Mouse (Mus musculus): Measurements from ENCODE around the gene Kcnk2.

Gene Kcnk2

GRCm38 (mm10) chr1:189214477-189214876, 187.6 kb downstream of the Kcnk2 start:
- no peak for DNase-seq

DNA sequence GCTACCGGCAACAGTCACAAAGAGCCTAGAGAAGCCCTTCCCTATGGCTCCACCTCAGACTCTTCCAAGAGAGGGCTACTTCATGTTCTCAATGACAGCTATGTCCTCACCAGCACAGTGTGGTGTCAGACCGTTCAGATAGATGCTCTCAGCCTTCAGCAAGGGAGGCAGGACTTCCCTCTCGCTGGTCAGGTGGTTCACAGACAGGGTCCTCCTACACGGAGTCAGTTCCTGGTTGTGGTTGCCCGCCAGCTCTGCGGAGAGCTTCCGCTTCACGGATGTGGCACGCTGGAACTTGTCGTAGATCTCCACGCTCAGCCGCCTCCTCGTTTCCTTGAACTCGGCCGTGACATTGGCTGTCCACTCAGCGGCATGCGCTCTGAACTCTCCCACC, 192.4 kb downstream of the Kcnk2 start:
- DNase-seq: no peak

DNA sequence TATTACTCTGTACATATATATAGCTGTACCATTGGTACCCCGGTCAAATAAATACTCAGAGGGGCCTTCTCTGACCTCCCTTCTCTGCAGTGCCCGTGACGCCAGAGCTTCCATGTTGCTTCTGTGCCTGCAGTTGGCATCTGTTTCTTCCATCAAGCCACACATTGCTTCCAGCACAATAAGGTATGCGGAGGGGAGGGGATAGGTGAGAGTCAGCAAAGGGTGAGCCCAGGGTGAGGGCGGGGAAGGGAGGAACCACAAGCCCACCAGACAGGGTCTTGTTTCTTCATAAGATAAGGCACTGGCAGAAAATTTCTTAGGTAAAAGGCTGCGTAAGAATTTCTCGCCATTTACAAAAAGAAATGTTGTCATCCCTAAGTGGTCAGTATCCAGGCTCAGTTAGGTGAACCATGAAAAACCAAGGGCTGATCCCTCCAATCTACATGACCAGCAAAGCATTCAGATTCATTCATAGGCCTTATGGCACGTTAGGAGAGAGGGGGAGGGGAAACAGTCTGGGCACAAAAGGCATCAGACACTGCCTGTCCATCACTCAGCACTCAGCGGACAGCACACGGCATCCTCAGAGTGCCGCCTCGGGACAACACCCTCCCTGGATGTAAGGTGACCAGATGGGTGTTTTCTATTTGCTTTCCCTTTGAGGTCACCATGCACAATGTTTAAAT, 192.9 kb downstream of the Kcnk2 start:
- no peak for DNase-seq

DNA sequence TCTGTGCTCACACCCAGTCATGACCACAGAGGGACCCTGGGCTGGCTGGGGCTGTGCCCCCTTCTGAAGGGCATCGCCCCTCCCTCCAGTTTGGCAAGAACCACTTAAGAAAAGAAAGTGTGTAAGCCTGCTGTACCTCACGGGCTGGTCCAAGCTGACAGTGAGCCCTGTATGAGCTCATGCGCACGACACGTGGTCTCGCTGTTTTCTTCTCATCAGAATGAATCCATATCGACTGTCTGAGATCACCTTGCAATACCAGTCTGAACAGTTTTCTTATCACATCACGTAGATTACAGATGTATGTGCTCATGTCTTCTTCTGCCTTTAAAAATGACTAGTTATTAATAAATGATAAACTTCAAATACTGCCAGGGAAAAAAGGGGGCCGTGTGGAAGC, 193.5 kb downstream of the Kcnk2 start:
- no peak for DNase-seq

DNA sequence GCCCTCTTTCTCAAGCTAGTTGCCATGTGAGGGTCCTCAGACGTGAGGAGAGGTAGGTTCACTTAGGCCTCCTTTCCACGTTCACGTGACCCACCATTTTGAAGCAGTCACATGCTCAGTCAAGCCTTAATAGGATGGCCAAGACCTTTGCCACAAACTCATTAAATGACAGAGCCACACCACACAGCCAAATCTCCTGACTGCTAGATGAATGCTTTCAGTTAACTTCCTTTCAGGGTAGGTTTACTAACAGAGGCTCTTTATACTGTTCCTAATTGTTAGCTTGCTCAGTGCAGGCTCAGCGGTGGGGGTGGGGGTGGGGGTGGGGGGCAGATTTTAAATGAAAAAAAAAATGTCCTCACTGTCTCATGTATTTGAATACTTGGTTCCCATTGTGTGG, 206.3 kb downstream of the Kcnk2 start:
- DNase-seq: no peak

DNA sequence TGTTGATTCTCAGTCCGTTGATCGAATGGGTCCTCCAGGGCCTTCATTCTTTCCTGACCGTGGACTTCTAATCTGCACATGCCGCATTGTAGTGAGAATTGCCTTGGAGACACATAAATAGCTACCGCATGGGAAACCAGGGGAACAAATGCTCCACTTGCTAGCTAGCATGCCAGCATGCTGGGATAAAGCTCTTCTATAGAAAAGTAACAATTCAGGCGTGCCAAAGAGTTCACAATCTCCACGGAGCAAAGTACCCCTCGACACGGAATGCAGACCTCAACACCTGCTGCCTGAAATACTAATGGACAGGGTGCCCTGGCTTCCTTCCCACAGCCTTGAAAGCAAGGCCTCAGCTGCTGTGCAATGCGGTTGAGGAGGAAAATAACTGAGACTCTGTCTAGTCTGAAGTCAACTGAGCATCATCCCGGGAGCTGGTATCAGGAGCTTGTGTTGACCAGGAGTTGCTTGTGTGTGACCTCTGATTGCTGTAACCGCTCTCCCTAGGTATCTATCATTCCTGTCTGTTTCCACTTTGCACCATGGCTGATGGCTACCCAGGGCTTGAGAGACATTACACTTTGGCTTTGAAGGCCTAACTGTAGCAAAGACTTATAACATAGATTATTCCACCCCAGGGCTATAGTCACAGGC, 214.2 kb downstream of the Kcnk2 start:
- peak; percentile 5 to 6 for DNase-seq

GRCm38 (mm10) chr1:189185206-189185750, 216.8 kb downstream of the Kcnk2 start:
- no peak for DNase-seq

- no peak for DNase-seq
These were observed 224.3 kb downstream of the Kcnk2 start for GRCm38 (mm10) chr1:189177746-189178145.

- no peak for DNase-seq
These were observed 228.6 kb downstream of the Kcnk2 start for GRCm38 (mm10) chr1:189173479-189173878.

DNA sequence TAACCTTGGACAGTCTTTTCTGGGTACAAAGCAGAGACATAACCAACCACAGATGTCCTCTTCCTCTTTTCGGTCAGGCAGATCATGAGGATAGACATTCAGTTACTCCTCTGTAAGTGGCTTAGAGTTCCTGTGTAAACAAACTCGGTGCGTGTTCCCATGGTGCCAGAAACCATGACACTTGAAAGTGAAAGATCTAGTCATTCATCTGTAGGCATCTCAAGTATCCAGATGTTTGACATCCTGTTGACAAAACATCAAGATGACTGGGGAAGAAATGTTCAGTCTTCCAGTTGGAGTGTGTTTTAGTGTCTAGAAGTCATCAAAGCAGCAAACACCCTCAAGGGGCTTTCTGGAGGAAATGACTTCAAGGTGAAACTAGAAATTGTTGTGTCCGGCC, 230.9 kb downstream of the Kcnk2 start:
- DNase-seq: no peak

DNA sequence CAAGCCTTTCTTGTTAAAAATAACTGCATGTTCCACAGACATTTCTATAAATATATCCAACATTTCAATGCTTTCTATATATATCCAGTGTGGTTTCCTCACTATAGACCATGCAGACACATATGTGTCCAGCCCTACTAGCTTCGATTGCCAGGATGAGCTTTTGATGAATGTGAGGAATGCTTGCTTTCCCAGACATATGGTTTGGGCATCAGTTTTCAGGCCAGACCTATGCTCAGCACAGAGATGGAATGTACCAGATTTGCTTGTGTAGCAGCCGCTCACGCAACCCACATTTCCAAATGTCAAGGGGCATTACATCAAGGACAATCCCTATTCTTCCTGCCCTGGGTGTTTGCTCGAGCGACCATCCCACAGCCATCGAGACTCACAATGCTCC, 236.3 kb downstream of the Kcnk2 start:
- DNase-seq: no peak

GRCm38 (mm10) chr1:189165141-189165540, 236.9 kb downstream of the Kcnk2 start:
- DNase-seq: no peak

- no peak for DNase-seq
These were observed 237.4 kb downstream of the Kcnk2 start for GRCm38 (mm10) chr1:189164721-189165120.

GRCm38 (mm10) chr1:189164241-189164640, 237.8 kb downstream of the Kcnk2 start:
- DNase-seq: no peak

Measured in cerebellum, adult 18-20 months (tissue).